Mouse (Mus musculus) regulatory T cell (primary cell): ENCODE measurements around the gene Fsd1.
"Not testable (repeated sequence)": the region's sequence is repeated elsewhere in the genome, so short reads cannot be mapped to it uniquely, and the experiment has no call there.

Experiments
- in situ Hi-C: fragments of 300-600 bp; cut with MboI, MseI; formaldehyde crosslinking; loops from one replicate; pipeline ENCODE4 v1.15.1; 2025; ENCODE audit warnings: high pct_unique_total_duplicates

Fsd1 gene

DNA sequence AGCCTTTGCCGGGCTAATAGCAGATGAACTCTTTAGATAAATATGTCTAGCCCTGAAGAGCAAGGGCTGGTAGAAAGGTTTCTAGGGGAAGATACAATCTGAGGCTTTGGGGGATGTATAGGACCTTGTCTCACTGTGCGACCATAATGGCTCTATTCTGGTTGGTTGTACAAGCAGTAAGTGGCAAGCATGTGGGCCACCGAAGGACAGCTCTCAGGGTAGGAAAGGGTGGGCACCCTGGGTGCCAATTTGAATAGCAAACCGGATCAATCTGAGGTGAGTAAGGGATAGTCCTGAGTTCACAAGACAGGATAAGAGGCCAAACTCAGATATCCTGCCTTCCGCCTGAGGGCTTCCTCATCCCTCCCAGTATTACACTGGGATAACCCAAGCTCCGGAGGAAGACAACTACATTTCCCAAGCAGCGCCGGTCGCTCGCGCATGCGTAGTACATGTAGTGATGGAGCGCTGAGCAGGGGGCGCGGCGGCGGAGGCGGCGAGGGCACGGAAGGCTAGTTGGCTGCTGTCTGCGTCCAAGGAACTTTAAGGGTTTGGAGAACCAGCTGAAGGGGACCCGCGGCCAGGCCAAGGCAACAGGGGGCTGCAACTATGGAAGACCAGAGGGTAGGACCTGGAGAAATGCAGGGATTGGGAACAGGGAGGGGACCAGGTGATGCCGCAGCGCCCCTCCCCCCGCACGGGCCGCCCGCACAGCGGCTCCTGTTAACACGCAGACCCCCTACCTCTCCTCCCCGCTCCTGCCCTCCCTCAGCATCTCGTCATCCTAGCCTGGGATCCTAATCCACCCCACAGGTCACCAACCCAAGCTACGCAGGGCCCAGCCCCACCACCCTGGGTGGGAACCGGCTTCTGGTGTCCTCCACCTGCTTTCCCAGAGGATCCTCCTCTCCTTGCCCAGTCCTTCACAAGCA is at the start of gene Fsd1:
Gene Fsd1, plus strand, starts transcription at position 480 of the 932 bp plus-strand sequence.
- in situ Hi-C loops, result no loop called here

GRCm38 (mm10) chr17:55944387-55944865 is 41.9 kb upstream of the Fsd1 start:
- in situ Hi-C loops, result not testable (repeated sequence)

GRCm38 (mm10) chr17:55944866-55945682 is 41.2 kb upstream of the Fsd1 start:
- in situ Hi-C loops, result not testable (repeated sequence)

DNA sequence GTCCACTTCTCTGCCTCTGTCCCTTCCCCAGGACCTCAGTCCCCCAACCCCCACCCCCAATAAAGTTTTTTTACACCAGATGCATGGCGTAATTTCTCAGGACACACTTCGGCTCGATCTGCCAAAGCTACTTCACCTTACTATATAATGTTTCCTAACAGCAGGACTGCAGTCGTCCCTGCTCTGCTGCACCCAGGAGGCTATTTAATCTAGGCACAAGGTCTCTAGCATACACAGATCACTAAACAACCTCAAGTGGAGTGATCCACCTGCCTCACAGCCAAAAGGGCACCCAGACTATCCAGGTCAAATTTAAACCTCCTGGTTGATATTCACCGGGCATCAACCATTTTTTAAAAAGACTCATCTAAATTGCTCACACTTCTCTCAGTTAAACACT is 40.6 kb upstream of the Fsd1 start:
- in situ Hi-C loops, result no loop called here

DNA sequence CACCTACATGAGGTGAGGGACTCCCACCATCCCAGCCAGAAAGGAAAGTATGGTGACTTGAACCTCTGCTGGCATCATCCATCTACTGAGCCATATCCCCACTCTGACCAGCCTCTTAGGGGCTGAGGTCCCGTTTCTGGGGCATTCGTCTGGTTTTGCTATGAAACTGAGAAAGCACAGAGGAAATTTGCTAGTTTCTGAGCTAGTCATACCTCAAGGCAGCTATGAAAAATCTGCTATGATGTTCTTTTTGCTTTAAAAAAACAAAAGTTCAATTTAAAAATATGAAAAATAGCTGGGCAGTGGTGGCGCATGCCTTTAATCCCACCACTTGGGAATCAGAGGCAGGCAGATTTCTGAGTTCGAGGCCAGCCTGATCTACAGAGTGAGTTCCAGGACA is 37.7 kb upstream of the Fsd1 start:
- in situ Hi-C loops, result no loop called here

DNA sequence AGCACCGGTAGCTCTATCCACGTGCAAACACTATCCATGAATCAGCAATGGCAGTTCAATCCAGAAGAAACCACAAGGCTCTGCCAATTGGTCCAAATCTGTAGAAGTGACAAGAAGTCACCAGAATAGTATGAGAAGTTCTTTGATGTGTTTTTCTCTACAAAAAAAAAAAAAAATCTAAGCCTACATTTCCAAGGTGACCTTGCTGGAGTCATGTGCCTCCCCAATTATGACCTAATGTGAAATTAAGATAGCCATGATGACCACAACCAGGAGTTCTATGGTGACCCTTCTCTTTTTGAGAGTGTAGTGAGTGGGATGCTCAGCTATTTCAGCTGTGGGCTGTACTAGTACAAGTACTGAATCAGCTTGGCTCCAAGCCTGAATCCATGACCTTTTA is 36.9 kb upstream of the Fsd1 start, which contains the start of gene Zfp119b:
Gene Zfp119b, minus strand, starts transcription at position 101 of the 400 bp plus-strand sequence.
- in situ Hi-C loops, result no loop called here

DNA sequence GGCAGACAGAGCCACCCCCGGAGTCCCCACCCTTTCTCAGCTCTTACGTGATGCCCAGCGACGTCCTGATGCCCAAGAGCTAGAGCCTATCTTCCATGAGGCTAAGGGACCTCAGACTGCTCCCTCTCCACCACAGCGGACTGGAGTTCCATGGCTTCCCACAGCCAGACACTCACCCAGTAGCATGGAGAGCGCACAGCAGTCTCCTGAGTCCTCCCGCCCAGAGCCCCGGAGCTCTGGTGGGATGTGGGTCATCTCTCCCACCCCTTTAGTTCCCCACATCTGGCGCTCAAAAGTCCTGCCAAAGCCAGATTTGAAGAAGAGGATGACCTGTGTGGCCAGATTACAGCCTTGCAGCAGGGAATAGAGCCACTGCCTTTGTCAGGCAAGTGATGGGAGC is 35.7 kb upstream of the Fsd1 start:
- in situ Hi-C loops, result loop anchor here (25.0 kb wide), 1 partner anchor 238 kb away; the partner anchor contains the start of gene Pot1b

DNA sequence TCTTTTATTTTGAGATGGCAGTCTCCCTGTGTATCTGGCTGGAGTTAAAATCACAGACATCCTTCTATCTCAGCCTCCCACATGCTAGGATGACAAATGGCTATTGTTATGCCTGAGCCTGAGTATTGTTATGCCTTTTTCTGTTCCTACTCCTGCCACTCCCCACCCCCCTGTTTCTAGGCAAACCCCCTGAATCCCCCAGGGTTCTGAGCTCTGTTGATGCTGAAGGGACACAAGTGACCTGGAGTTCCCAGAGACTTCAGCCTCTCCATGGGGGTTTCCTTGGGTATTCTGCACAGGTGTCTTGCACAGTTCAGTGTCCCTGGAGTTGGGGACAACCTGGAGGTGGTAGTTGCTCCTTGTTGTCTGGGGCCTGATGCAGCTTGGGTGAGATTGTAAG is 34.3 kb upstream of the Fsd1 start:
- in situ Hi-C loops, result loop anchor here (25.0 kb wide), 1 partner anchor 240 kb away; the partner anchor contains the start of gene Pot1b

DNA sequence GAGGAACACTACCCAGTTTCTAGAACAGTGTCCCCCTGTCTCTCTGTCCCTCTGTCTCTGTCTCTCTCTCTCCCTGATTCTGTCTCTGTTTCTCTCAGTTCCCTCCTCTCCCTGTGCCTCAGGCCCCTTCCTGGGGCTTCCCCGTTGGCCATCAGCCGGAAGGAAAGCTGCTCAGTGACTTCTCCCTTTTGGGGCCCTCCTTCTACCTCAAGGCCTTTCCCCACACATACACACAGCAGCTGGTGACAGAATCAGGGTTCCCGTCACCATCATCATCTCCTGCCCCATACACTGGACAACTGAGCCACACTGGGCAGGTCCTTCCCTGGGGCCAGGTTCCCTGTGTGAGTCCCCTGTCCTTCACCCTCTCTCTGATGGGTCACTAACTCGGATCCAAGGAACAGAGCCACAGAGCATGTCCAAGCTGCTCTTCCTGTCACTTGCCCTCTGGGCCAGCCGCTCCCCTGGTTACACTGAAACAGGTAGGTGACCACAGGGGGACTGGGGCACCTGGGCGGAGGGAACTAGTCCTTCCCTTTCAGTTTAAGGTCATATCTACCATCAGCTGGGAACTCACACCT is 33.8 kb upstream of the Fsd1 start, which contains the start of gene Ebi3:
Gene Ebi3, plus strand, starts transcription at position 194 of the 581 bp plus-strand sequence.
- in situ Hi-C loops, result loop anchor here (25.0 kb wide), 1 partner anchor 240 kb away; the partner anchor contains the start of gene Pot1b

- in situ Hi-C loops, result loop anchor here (25.0 kb wide), 1 partner anchor 241 kb away; the partner anchor contains the start of gene Pot1b
Observed at GRCm38 (mm10) chr17:55953751-55954150, 32.6 kb upstream of the Fsd1 start.

- in situ Hi-C loops, result loop anchor here (25.0 kb wide), 1 partner anchor 242 kb away; the partner anchor contains the start of gene Pot1b
Observed at GRCm38 (mm10) chr17:55954229-55954628, 32.1 kb upstream of the Fsd1 start.

GRCm38 (mm10) chr17:55956129-55956528 is 30.2 kb upstream of the Fsd1 start:
- in situ Hi-C loops, result loop anchor here (25.0 kb wide), 1 partner anchor 244 kb away; the partner anchor contains the start of gene Pot1b

- in situ Hi-C loops, result loop anchor here (25.0 kb wide), 1 partner anchor 244 kb away; the partner anchor contains the start of gene Pot1b
Observed at GRCm38 (mm10) chr17:55956591-55956990, 29.7 kb upstream of the Fsd1 start.

GRCm38 (mm10) chr17:55957168-55957567 is 29.1 kb upstream of the Fsd1 start:
- in situ Hi-C loops, result loop anchor here (25.0 kb wide), 1 partner anchor 245 kb away; the partner anchor contains the start of gene Pot1b

DNA sequence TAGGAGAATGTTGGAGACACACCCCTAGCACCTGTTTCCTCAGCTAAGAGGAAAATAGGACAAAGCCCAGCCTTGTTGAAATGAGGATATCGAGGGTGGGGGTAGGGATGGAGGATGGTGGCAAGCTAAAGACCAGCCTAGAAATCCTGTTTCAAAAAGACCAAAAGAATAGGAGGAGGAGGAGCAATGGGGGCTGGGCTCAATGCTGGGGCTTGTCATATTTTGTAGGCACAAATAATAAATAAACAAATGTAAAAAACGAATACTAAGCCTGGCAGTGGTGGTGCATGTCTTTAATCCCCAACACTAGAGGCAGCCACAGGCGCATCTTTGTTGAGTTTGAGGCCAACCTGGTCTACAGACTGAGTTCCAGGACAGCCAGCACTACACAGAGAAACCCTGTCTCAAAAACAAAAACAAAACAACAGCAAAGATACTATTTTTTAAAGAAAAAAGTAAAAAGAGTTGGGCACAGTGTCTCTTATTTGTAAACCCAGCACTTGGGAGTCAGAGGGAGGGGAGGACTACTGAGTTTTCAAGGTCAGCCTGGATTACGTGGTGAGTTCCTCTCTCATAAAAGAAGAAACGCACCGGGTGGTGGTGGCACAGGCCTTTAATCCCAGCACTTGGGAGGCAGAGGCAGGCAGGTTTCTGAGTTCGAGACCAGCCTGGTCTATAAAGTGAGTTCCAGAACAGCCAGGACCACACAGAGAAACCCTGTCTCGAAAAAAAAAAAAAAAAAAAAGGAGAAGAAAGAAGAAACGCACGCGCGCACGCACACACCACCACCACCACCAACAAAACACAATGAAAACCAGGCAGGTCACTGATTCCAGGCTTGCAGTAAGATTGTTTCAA is 28.4 kb upstream of the Fsd1 start:
- in situ Hi-C loops, result loop anchor here (25.0 kb wide), 1 partner anchor 246 kb away; the partner anchor contains the start of gene Pot1b

DNA sequence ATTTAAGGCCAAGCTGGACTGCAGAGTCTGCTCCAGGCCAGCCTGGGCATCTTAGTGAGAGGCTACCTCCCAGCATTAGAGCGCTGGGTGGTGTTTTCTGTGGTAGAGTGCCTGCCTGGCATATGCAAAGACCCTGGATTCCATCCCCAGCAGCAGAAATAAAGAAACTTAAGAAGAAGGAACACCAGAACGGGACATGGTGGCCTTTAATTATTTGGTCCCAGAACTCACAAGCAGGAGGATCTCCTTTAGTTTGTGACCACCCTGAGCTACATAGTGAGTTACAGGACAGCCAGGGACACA is 27.8 kb upstream of the Fsd1 start:
- in situ Hi-C loops, result loop anchor here (25.0 kb wide), 1 partner anchor 246 kb away; the partner anchor contains the start of gene Pot1b

- in situ Hi-C loops, result loop anchor here (25.0 kb wide), 1 partner anchor 247 kb away; the partner anchor contains the start of gene Pot1b
Observed at GRCm38 (mm10) chr17:55958918-55959728, 27.2 kb upstream of the Fsd1 start, which contains the start of gene Yju2. Gene Yju2, plus strand, starts transcription at chr17:55959099.

GRCm38 (mm10) chr17:55959946-55960740 is 26.2 kb upstream of the Fsd1 start:
- in situ Hi-C loops, result loop anchor here (25.0 kb wide), 1 partner anchor 248 kb away; the partner anchor contains the start of gene Pot1b
